Mouse (Mus musculus) frontal cortex, adult 2 months (tissue): Measurements from ENCODE around the gene Abca4. TPM values are rescaled to one million over a fixed set of nuclear protein-coding genes. Genes with fewer than 3 reads are reported as not detected.

Experiments used
- DNase-seq, 2 experiments: peaks; one replicate each; pipeline ENCODE4 v3.0.0; 2022; ENCODE audit warnings: low spot score in 1 of 2; ENCODE audit errors: extremely low spot score in 1 of 2
- polyA plus RNA-seq: library from polyadenylated mRNA; depleted of rRNA; stranded (reverse); fragments of >200 nt; gene quantifications from 2 replicates; pipeline ENCODE4 v1.2.3, GENCODE M21; 2012

Abca4 gene
- polyA plus RNA-seq, 1 experiment, result 5.0 TPM

- no peak for DNase-seq
These were observed 4.9 kb downstream of the Abca4 start for GRCm38 (mm10) chr3:122049158-122049557.

GRCm38 (mm10) chr3:122058439-122059198 lies 14.4 kb downstream of the Abca4 start:
- DNase-seq, result no peak

- DNase-seq, result no peak
These were observed 18.3 kb downstream of the Abca4 start for GRCm38 (mm10) chr3:122062586-122062985.

- DNase-seq, result no peak
These were observed 20.5 kb downstream of the Abca4 start for GRCm38 (mm10) chr3:122064556-122065410.

- DNase-seq, result no peak
These were observed 27.5 kb downstream of the Abca4 start for GRCm38 (mm10) chr3:122071769-122072168.

GRCm38 (mm10) chr3:122072646-122073571 lies 28.7 kb downstream of the Abca4 start:
- DNase-seq, result no peak

- DNase-seq, result no peak
These were observed 29.4 kb downstream of the Abca4 start for GRCm38 (mm10) chr3:122073595-122073994.

GRCm38 (mm10) chr3:122074334-122074733 lies 30.1 kb downstream of the Abca4 start:
- no peak for DNase-seq

- peak; percentile 40 to 61 for DNase-seq
These were observed 33.9 kb downstream of the Abca4 start for GRCm38 (mm10) chr3:122078141-122078540.

GRCm38 (mm10) chr3:122079172-122079571 lies 34.9 kb downstream of the Abca4 start:
- DNase-seq, result no peak

GRCm38 (mm10) chr3:122081634-122082033 lies 37.4 kb downstream of the Abca4 start:
- DNase-seq, result peak in 1 of 2 experiments; percentile 44

- no peak for DNase-seq
These were observed 38.1 kb downstream of the Abca4 start for GRCm38 (mm10) chr3:122082338-122082737.

- no peak for DNase-seq
These were observed 41.1 kb downstream of the Abca4 start for GRCm38 (mm10) chr3:122085157-122085989.

GRCm38 (mm10) chr3:122088054-122088681 lies 43.9 kb downstream of the Abca4 start:
- no peak for DNase-seq

GRCm38 (mm10) chr3:122090338-122090737 lies 46.1 kb downstream of the Abca4 start:
- no peak for DNase-seq

GRCm38 (mm10) chr3:122099713-122100112 lies 55.5 kb downstream of the Abca4 start:
- DNase-seq, result no peak

- DNase-seq, result no peak
These were observed 57.8 kb downstream of the Abca4 start for GRCm38 (mm10) chr3:122102091-122102490.

- DNase-seq, result peak; percentile 34 to 87
These were observed 59.9 kb downstream of the Abca4 start for GRCm38 (mm10) chr3:122103864-122104808.
